Mouse (Mus musculus) embryonic fibroblast, embryonic 13.5 days (primary cell): ENCODE data around the gene Stx6.

Experiments used
- CTCF ChIP-seq: IDR thresholded peaks from 2 replicates; pipeline ENCODE4 v1.5.1; 2011; ENCODE audit warnings: mild to moderate bottlenecking, control low read depth, low read length, moderate library complexity, borderline replicate concordance; ENCODE audit not compliant: insufficient read depth
- POLR2A ChIP-seq: IDR thresholded peaks from 2 replicates; pipeline ENCODE4 v1.6.1; 2011; ENCODE audit warnings: low read depth, mild to moderate bottlenecking, control low read depth, low read length, moderate library complexity

GRCm38 (mm10) chr1:155204560-155205162 lies 46.1 kb downstream of the Stx6 start:
- TF ChIP-seq CTCF (no peak), POLR2A (no peak)
